Mouse (Mus musculus) c-Kit-positive CD71-positive TER-119-negative erythroid progenitor cells, embryonic 14.5 days (primary cell): ENCODE measurements around the gene Klc3.

Experiments
- DNase-seq: peaks from one replicate; pipeline ENCODE4 v3.0.0-alpha.2; 2013; ENCODE audit warnings: low read depth

The Klc3 gene

GRCm38 (mm10) chr7:19409753-19410152 is 5.8 kb upstream of the Klc3 start:
- DNase-seq = no peak

GRCm38 (mm10) chr7:19405417-19405816 is 1.5 kb upstream of the Klc3 start:
- DNase-seq = peak; percentile 65

GRCm38 (mm10) chr7:19404476-19404875 is 572 bp upstream of the Klc3 start, which contains the start of gene Ckm:
Ckm (plus strand) TSS chr7:19404776.
- DNase-seq = no peak

DNA sequence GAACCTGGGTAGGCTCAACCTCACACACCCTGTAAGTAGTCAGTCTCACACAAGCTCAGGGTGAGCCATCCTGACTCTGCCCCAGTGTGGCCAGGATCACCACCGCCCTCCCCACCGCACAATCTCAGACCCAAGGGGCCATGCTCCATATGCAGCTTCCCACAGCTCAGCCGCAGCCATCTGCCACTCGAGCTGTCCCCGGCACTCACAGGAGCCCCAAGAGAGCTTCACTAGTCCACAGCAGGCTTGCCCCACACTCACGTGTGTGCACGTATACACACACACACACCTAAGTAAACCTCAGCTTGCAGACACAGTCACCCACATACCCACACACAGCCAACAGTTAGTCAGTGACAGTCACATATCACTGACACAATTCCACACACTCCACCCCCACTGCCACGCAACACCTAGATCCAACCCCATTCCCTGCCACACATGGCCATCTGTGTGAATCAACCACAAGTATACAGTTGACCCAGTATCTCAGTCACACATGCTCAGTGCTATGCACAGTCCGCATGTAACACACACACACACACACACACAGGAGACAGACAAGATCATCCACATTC is 1.3 kb downstream of the Klc3 start:
- DNase-seq = no peak

- no peak for DNase-seq
These were observed 3.0 kb downstream of the Klc3 start for GRCm38 (mm10) chr7:19400946-19401345.

DNA sequence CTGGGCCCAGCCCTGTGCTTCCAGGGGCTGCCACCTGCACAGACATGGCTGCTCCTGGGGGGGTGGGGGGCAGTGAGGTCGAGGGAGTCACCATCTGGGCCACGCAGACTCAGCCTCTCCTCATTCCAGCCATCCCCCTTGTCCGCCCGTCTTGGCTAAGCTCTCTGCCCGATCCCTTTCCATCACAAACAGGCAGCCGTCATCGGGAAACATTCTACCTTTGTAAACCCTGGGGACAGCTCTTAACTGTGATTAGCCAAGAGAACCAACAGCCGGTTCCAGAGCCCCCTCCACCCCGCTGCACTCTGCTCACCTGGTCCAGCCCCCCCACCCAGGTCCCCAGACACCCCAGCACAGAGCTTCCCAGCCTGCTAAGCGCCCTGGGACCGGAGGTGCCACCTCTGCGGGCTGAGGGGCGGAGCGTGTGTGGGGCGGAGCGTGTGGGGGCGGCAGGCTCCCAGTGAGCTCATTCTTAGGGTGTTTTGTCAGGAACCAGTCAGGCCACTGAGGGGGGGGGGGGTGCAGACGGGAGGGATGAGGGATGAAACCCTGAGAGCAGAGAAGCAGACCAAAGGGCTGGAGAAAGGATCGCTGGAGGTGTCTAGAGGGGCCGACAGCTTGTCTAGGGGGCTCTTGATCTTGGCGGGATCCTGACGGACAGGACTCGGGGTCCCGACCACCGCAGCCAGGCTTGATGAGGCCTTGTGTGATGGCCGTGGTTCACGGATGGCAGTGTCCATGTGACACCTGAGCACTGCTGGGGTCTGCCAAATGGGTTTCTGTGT is 4.2 kb downstream of the Klc3 start:
- no peak for DNase-seq

- DNase-seq = no peak
These were observed 9.4 kb downstream of the Klc3 start for GRCm38 (mm10) chr7:19394484-19394883.

GRCm38 (mm10) chr7:19388699-19389413 is 15.0 kb downstream of the Klc3 start:
- DNase-seq = no peak

GRCm38 (mm10) chr7:19383708-19384107 is 20.2 kb downstream of the Klc3 start:
- DNase-seq = no peak

GRCm38 (mm10) chr7:19382166-19382541 is 21.8 kb downstream of the Klc3 start:
- no peak for DNase-seq

- DNase-seq = peak; percentile 100
These were observed 22.3 kb downstream of the Klc3 start, which contains the start of gene Ercc2 for GRCm38 (mm10) chr7:19381377-19382165. Ercc2 (plus strand) TSS chr7:19382010.

DNA sequence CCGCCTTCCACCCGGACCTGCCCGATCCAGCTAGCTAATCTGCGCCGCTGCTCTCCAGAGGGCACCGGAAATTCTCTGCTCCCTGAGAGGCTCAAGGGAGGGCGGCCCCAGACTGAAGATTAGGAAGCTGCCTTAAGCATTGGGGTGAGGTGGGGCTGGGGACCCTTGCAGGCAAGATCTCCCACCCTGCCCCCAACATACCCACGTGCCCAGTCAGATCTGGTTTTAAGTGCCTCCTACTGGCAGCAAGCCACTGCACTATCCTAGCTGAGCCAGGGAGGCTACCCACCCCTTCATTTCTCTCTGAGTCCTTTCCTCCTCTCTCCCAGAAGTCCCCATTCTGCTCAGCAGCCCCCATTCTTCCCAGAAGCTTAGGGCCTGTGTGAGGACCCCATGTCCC is 25.9 kb downstream of the Klc3 start:
- no peak for DNase-seq

DNA sequence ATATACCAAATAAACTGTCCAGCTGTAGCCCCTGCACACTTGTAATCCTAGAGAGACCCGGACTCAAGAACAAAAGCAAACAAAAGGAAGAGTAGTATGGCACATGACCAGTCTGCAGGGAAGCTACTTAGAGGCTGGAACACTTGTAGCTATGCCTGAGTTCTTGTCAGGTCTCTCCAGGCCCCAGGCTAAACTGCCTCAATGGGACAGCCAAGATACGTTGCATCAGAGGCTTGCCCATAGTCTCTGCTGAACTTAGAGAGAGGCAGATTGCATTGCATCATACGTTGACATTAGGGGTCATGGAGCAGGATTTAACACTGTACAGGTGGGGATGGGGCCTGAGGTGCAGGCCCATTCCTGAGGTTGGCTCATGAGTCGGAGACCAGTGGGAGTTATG is 27.9 kb downstream of the Klc3 start:
- no peak for DNase-seq

DNA sequence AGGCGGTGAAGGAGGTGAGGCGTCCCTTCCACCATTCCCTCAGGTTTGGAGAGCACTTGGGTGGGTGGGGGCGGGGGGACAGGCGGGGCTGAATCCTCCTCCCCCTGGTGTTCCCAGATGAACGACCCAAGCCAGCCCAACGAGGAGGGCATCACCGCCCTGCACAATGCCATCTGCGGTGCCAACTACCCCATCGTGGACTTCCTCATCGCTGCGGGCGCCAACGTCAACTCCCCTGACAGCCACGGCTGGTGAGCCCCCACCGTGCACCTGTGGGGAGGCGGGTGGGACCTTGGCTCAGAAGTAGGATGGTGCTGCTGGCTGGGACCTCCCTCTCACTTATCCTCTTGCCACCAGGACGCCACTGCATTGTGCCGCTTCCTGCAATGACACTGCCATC is 28.5 kb downstream of the Klc3 start:
- DNase-seq = no peak

DNA sequence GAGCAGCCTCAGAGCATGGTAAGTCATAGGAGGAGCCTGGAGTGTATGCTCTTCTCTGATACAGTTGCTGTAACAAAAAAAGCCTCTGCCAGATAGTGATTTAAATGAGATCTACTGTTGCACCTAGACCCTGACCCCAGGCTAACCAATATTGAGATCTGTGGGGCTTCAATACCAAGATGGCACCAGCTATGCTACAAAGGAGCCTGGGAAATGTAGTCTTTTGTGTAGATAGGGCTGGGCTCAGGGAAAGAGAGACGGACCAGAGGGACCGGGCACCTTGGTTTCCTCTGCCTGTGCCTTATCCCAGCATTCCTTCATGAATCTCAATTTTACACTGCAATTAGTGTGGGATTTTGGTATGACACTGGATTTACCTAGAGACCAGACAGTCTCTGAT is 30.5 kb downstream of the Klc3 start:
- no peak for DNase-seq

DNA sequence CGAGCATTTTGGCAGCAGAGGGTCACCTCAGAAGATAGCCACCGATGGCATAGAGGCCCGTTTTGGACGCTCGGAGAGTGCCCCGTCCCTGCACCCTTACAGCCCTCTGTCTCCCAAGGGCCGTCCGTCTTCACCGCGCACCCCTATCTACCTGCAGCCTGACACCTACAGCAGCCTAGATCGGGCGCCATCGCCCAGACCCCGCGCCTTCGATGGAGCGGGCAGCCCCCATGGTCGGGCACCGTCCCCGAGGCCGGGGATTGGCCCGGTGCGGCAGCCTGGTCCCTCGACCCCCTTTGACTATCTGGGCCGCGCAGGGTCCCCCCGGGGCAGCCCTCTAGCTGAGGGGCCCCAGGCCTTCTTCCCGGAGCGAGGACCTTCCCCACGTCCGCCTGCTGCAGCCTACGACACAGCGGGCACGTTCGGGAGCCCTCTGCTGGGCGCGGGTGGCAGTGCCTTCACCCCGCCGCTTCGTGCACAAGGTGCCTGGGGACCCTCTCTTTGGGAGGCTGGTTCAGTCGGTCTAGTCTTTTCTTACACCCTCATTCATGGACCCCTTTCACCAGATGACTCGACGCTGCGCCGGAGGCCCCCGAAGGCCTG is 34.0 kb downstream of the Klc3 start:
- DNase-seq = no peak

DNA sequence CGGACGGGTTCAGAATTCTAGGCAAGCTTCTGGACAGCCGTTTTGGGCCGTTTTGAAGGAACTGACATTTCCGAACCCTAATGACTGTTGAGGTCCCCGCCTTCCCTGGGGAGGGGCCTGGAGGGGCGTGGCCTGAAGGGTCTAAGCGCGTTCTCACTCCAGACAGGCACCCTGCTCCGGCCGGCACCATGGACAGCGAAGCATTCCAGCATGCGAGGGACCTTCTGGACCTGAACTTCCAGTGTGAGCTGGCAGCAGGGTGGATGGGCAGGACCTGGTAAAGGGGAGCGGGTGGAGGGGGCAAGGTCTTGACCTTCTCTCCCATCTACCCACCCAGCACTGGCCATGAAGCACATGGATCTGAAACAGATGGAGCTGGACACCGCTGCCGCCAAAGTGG is 35.5 kb downstream of the Klc3 start:
- DNase-seq = no peak

DNA sequence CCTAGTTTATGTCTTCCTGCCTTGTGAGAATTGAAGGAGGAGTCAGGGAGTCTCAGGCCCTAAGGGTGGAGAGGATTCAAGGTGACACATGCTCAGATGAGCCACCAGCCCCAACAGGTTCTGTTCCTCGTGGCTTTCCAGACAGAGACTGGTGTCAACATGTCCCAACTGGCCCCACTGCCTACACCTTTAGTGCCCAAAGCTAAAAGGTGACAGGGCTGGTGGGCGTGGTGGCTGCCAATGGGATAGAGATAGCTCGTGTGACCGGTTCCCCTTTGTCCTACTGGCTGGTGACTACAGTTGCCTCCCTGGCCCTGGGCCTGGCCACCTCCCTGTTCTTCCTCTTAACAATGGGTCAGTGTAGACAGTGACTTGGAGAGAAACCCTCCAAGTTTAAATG is 38.5 kb downstream of the Klc3 start:
- DNase-seq = no peak

- DNase-seq = peak; percentile 53
These were observed 40.0 kb downstream of the Klc3 start for GRCm38 (mm10) chr7:19363881-19364280.

GRCm38 (mm10) chr7:19362276-19362675 is 41.6 kb downstream of the Klc3 start:
- no peak for DNase-seq

DNA sequence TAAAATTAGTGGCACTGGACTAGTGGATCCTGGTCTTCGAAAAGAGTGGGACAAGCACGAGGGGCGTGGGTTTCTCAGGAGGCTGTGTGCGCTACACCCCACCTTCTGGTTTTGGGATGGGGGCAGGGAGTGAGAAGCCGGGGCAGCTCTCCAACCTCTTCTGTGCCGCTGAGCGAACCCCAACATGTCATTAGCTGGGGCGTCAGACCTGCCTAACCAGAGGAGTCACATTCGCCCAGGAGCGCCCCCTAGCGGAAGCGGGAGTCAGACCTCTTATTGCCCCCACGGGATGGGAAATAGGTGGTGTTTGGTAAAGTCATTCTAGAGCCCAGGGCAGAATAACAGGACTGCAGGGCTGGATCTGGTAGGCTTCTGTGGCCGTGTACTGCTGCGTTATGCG is 42.2 kb downstream of the Klc3 start:
- DNase-seq = peak; percentile 91

- DNase-seq = peak; percentile 85
These were observed 43.0 kb downstream of the Klc3 start for GRCm38 (mm10) chr7:19360944-19361343.
